Mouse (Mus musculus) gastrocnemius, postnatal 36 days (tissue): ENCODE data around the gene Mlh3. TPM values are rescaled to one million over a fixed set of nuclear protein-coding genes. Genes with fewer than 3 reads are reported as not detected.
"Not testable (repeated sequence)": the region's sequence is repeated elsewhere in the genome, so short reads cannot be mapped to it uniquely, and the experiment has no call there.

Experiments
- DNase-seq, 2 experiments: peaks; one replicate each; pipeline ENCODE4 v3.0.0; 2022
- intact Hi-C: fragments of 180-260 bp; cut with DNase I; formaldehyde crosslinking; loops from one replicate; pipeline ENCODE4 v1.15.1; 2025
- total RNA-seq, 2 experiments: library from RNA; stranded (reverse); gene quantifications; 2 replicates each; pipeline ENCODE4 v1.2.3; 2021

Mlh3 gene
- total RNA-seq, 2 experiments from 2014 or later, result 6.5 to 7.0 TPM

DNA sequence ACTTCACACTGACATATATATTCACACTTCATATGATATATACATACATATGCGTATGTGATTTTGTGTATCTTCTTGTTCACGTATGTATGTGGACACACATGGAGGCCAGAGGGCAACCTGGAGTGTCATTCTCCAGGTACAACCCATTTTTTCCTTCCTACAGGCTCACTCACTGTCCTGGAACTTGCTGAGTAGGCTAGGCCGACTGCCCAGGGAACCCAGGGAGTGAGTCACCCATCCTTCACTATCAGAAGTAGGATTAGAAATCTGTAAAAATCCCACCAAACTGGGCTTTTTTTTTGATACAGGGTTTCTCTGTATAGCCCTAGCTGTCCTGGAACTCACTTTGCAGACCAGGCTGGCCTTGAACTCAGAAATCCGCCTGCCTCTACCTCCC, 14.6 kb upstream of the Mlh3 start:
- intact Hi-C loops, result loop anchor here (5.0 kb wide), 1 partner anchor 118 kb away; no protein-coding TSS in a partner anchor
- no peak for DNase-seq

DNA sequence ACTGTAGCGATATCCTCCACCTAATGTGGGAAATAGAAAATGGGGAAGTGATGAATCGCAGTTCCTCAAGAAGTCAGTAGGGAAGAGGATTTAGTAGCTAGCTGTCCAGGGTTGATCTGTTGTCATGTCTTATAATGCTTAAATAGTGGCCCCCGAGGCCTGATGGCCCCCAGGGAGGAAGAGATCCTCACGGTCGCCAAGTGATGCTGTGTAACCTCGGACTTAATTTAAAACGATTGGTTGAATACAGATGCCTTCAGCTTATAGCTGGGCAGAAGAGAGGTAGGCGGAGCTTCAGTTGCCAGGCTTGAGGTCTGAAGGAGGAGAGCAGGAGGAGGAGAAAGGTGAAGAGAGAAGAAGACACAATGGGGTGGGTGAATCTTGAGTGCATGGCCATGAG, 13.9 kb upstream of the Mlh3 start:
- intact Hi-C loops, result no loop called here
- DNase-seq, result no peak

DNA sequence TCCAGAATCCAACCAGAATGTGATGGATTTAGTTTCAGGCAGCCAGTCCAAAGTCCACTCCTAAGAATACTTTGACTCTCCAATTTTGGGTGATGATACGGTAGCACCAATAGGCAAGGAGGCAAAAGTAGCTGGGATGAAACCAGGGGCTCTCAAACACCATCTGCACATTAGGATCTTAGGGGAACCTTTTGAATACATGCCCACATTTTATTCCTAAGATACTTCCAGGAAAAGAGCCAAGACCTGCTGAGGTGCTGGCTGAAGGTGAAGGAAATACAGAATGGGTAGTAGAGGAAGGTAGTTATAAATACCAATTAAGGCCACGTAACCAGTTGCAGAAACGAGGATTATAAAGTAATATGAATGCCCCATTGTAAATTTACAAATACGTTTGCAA, 11.4 kb upstream of the Mlh3 start:
- intact Hi-C loops, DNase-seq: not testable (repeated sequence)

DNA sequence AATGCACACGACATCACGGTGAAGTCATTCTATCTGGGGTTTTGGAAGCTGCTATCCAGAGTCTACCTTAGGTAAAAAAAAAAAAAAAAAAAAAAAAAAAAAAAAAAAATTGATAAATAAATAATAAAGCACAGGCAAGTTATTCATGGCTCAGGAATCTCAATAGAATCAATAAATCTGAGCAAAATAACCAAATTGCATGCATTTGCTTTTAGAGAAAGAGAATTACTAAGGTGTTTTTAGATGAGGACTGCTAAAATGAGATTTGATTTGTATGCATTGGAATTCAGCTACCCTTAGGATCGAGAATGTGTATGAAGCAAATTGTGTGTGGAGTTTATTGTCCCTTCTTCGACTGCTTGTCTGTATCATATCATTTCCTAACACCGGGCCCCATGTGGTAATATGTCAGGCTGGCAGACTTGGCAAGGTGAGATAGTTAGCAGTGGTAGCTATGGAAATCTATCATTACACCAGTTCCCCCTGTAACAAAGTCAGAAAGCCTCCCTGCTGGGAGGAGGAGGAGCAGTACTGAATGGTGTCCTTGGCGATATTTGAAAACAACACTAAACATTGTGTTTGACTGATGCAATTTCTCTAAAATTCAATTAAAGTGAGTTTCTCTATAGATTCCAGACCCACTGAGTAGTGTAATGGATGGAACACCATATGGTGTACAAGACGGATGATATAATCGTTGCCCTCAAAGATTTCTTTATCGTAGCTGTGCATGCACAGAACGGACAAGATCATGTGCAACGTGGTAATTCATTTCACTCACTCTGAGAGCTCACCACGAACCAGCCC, 10.6 kb upstream of the Mlh3 start:
- DNase-seq, result no peak
- intact Hi-C loops, result no loop called here

DNA sequence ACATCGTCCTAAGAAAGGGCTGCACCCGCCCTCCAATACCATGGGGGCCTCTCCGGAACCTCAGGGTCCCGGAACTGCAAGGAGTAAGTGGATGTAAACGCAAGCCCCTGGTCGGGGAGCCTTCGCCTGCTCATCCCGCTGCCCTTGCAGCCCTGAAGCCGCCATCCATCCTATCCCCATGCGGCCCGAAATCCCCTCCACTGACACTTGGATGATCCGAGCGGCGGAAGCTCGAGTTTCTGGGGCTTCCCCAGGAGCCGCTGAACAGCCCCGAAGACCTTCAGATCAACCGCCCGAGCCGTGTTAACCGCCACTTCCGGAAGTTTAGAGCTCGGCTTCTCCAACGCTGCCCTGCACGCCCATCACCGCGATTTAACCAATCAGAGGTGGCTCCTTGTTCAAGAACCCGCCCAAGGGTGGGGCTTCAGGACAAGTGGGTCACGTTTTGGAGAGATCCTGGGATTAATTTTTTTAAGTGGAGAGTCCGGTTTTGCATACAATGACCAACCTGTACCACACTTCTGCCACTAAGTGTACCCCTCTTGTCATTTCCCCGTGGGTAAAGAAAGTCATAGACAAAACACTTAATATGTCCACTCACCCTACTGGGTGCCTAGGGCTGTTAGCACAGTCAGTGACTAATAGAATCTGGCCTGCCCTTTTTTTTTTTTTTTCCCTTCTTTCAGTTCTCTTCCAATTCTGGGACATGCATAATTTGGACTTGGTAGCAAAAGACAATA, 9.9 kb upstream of the Mlh3 start:
- DNase-seq, result peak; percentile 95 to 98
- intact Hi-C loops, result no loop called here

DNA sequence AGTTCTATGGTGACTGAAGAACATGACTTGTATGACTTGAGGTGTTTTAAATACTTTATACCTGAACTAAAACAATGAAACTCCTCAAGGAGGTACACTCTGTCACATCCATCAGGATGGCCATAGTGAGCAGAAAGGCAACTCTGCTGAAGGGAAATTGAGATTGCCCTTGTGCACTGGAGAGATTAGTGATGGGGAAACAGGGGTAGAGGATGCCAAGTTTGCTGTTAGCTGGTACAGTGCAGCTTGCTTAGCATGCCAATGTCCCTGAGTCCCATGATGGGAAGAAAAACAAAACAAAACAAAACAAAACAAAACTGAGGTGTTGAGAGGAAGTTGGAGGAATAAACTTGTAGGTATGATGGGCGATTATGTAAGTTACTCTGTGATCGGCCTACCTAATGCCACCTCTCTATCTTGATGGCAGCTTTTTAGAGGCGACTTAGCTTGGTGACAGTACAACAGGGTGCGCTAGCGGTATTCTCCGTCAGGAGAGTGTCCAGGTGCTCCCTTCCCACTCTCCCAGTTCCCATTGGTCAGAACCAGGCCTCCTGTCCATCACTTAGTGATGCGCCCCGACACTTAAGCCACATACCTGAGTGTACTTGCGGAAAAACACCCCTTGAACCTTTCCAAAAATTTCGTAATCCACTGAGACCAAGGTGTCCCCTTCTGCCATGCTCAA, 9.1 kb upstream of the Mlh3 start:
- intact Hi-C loops, result no loop called here
- no peak for DNase-seq

DNA sequence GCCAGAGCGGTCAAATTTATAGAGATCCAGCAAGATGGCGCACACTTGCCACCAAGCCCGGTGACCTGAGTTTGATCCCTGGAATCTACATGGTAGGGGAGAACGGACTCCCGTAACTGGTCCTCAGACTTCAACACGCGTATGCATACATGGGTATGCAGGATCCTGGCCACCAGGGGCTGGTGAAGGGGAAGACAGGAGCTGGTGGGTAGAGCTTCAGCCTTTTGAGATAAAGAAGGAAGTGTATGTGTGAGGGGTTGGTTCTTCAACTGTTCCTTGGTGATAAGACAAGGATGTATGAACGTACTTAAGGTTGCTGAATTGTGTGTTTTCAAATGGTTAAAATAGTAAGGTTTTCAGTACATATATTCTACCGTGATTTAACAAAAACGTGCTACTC, 8.5 kb upstream of the Mlh3 start:
- intact Hi-C loops, result no loop called here

DNA sequence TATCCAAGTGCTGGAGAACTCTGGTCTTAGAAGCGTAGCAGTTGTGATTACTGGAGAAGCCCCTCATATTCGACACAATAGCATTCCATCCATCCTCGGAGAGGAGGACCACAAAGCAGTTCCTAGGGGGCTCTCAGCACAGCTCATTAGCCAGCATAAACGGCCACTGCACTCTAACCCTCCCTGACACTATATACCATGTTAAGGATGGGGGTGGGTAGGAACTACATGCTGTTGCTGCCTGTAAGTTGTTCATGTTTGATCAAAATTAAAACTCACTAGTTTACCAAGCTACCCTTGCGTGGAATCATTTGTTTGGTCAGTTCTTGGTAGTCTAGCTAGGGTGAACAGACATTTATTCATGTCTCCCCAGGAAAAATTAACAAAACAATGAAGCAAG, 5.9 kb upstream of the Mlh3 start:
- intact Hi-C loops, result no loop called here

More for the DNA sequence above, 8.5 kb upstream of the Mlh3 start:
- no peak for DNase-seq

DNA sequence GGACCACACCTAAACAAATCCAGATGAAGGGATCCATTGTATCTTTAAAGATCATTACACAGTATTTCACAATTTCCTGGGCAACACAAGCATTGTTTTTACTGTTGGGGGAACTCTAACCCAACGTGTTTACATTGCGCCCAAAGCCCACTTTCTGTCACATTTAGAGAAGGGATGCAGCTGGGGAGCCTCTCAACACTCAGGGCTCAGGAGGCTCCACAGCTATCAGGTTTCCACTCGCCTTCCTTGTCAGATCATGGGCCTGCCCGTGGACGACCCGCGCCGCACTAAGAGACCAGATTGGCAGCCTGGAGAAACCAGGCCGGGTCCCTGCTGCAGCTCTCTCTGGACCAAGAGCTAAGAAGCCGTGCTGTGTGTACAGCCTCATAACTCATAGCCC, 3.1 kb upstream of the Mlh3 start:
- DNase-seq, result no peak
- intact Hi-C loops, result no loop called here

More for the DNA sequence above, 5.9 kb upstream of the Mlh3 start:
- DNase-seq, result no peak

DNA sequence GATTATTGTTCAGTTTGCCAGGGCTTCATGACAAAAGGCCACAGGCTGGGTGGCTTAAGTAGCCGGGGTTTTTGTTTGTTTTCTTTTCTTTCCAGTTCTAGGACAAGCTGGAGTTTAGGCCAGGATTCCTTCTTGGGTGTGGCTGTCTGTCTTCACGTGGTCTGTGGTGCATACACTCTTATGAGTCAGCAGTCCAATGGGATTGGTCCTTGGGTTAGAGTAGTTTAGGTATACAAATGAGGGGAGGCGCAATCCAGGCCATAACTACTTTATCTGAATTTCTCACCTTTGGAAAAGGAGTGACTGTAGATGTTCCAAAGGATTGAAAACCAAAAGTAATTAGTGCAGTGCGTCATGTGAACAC, 1.4 kb upstream of the Mlh3 start:
- DNase-seq, result no peak
- intact Hi-C loops, result no loop called here

DNA sequence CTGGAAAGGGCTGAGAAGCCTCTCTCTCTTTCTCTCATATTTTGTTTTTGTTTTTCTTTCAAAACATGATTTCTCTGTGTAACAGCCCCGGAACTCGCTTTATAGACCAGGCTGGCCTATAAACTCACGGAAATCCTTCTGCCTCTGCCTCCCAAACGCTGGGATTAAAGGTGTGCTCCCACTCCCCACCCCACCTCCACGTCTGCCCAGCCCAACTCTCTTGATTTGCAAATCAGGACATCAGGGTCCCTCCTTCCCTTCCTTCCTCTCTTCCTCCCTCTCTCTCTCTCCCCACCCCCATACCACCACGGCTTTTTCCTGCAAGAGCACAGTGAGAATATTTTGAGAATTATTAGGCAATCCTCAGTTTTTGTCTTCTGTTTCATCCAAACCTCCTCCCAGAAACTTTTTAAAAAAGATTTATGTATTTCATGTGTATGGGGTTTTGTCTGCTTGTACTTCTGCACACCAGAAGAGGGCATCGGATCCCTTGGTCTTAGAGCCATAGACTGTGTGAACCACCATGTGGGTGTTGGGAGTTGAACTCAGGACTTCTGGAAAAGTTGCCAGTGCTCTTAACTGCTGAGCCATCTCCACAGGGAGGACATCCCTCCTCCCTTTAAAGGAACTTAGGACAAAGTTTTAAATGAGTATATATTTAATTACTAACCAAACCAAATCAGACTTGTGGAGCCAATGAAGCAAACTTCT, 888 bp upstream of the Mlh3 start:
- no peak for DNase-seq
- intact Hi-C loops, result no loop called here

DNA sequence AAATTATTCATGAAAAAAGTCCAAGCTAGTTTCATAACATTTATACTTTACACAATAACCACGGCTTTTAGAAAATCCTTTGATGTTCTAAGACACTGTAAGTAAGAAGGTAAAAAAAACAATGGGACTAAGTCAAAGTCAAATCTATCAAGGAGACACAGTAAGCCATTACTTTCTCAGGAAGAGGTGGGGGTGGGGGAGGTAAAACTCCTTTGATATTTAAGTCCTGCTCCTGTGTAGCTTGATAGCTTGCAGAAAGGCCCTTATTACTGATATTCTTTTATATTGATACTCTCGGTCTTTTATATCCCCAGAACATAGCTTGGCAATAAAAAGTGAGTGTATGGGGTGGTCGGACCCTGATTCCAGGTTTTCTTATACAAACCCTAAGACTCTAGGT, 578 bp downstream of the Mlh3 start:
- intact Hi-C loops, result no loop called here
- no peak for DNase-seq

DNA sequence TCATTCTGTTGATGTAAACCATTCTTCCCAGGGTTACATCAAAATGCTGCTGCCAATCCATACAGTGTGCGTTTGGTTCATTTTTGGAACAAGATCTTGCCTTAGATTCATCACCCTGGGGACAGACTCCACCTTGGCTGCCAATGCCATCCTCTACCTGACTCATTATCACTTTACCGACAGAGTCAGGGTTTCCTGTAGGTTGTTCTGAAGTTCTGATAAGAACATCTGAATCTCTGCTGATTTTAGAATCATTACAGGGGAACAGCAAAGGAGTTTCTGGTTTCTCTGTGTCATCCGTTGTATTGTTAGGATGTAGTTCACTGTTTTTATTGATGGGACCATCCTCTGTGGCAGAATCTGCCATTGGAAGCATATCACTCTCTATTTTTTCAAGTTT, 4.2 kb downstream of the Mlh3 start:
- intact Hi-C loops, result no loop called here

DNA sequence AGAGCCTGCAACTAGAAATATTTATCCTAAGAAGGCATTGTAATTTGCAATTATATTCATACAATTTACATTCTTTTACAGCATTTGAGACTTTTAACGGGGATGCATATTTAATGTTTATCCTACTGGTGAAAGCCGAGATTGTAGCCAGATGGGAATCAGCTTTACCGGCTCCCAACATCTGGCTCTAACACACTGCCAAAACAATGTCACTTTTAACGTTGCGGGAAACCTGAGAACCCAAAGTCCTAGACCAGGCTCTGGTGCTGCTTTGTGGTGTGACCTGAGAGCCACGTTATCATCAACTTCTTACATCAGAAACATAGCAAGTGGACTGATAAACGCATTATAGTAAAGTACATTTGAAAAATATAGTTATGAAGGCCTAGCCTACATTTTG, 5.5 kb downstream of the Mlh3 start:
- no peak for DNase-seq
- intact Hi-C loops, result no loop called here

More for the DNA sequence above, 4.2 kb downstream of the Mlh3 start:
- DNase-seq, result no peak

DNA sequence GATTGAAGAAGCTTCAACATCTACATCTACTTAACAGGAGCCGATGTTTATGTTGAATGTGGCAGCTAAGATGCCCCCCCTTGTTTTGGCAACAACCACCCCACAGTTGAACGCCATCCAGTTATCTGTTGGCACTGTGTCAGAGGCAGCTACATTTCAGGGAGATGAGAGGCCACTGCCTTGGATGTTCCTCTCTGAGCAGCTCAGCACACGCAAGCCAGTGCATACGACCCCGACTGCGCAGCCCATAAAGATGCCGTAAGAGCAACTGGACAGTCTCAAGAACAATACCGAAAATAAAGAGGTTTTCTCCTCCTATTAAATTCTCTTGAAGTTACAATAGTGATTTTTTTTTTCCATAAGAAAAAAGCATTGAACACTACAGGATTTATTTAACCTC, 5.9 kb downstream of the Mlh3 start:
- intact Hi-C loops, result no loop called here

DNA sequence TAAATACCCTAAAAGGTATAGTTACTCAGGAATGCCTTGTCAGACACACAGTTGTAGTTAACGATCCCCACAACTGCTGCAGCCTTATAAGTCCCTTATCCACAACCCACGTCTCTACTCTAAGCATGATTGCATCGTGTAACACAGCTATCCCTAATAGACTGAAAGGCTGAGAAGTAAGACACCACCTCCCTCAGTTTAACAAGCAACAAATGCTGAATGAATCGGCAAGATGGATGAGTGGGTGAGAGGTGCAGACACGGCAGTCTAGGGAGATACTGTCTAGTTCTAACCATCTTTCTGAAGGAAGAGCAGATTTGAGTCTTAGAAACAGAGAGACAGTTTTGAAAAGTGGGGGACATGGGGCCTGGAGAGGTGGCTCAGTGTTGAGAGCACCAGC, 7.2 kb downstream of the Mlh3 start:
- intact Hi-C loops, result no loop called here
- no peak for DNase-seq

More for the DNA sequence above, 5.9 kb downstream of the Mlh3 start:
- DNase-seq, result no peak

DNA sequence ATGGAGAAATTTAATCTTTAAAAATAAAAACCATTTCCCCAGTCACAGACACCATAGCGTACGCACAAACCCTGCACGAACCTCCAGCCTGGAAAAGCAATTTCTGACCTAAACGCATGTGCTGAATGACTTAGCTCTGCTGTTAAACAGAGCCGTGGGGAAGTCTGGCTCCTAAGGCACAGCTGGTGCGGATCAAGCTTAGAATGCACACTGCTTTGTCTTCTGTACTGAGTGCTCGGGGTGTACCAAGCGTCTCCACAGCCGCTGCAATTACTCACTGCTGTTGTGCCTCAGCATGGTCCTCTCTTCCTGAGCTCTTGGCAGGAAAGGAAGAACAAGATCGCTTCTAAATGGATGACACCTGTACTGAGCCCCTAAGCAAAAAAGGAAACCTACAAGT, 7.9 kb downstream of the Mlh3 start:
- intact Hi-C loops, result no loop called here
- DNase-seq, result no peak

DNA sequence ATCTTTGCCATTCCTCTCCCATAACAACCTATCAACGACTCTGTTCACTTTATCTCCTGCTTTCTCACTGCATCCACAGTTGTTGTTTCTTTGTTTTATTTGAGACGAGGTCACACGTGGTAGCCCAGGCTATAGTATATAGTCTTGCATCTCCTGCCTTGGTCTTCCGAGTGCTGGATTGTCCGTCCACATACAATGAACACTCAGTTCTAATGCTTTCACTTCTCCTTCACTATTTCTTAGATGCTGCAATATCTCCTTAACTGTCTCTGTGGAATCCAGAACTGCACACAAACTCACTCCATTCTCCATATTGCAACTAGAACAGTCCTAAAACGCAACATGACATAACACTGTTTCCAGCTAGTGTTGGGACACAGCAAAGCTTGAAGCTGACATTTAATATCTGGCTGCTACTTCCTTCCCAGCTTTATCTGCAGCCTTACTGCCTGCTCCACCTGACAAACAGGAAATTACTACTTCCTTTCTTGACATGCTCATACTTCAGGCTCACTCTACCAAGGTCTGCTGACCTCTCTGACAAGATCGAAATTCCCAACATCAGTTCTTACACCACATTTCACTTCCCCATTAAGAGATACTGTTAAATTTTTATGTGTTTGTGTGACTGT, 13.3 kb downstream of the Mlh3 start:
- intact Hi-C loops, result no loop called here
- no peak for DNase-seq

DNA sequence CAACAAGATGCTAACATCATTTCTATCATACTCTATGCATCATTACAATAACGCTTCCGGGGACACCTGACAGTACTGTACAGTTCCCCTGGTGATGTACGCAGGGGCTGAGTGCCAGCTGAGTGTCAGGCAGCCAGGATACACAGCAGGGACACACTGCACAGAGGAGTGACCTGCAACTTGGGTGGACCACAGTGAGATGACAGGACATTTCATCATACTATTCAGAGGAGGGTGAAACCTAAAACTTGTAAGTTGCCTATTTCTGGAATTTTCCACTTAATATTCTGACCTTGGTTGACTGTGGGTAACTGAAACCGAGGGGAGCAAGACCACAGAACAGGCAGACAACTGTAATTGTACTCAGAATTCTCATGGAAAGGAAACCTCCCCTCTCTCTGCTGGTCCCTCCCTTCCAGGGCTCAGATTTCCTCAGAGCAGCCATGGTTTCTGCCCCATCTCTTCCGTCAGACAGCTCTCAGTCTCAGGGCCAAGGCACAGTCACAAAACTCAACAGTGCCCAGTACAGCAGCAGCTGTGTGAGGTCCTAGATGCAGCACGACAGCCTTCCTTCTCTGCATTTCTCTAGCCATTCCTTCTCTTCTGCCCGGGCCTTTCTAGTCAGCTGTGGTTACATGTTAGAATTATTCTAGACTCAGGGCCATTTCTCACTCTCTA, 14.2 kb downstream of the Mlh3 start:
- intact Hi-C loops, result no loop called here
- no peak for DNase-seq

DNA sequence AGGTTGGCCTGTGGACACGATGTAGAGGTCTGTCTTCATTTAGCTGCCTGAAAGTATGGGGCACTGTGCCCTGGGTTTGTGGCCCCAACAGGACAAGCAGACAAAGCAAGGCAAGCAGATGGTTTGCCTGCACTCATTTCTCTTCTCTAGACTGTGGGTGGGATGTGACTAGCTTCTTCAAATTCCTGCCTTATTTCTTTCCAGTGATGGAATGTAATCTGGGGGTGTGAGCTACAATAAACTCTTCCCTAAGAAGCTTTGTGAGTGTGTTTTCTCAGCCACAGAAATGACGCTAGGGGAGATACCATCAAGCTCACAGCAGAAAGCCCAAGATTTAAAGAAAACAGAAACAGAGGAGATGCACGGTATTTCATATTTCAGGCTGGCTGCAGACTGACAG, 18.3 kb downstream of the Mlh3 start:
- DNase-seq, result no peak
- intact Hi-C loops, result no loop called here
